Mouse (Mus musculus): ENCODE measurements around the gene Aurkb. TPM values are rescaled to one million over a fixed set of nuclear protein-coding genes. Genes with fewer than 3 reads are reported as not detected.
A peak's percentile ranks its signal among the peaks of the same experiment; 100 is the strongest.

Aurkb gene
- total and polyA plus RNA-seq, 2 experiments from 2014 or later = 12.5 to 13.9 TPM

DNA sequence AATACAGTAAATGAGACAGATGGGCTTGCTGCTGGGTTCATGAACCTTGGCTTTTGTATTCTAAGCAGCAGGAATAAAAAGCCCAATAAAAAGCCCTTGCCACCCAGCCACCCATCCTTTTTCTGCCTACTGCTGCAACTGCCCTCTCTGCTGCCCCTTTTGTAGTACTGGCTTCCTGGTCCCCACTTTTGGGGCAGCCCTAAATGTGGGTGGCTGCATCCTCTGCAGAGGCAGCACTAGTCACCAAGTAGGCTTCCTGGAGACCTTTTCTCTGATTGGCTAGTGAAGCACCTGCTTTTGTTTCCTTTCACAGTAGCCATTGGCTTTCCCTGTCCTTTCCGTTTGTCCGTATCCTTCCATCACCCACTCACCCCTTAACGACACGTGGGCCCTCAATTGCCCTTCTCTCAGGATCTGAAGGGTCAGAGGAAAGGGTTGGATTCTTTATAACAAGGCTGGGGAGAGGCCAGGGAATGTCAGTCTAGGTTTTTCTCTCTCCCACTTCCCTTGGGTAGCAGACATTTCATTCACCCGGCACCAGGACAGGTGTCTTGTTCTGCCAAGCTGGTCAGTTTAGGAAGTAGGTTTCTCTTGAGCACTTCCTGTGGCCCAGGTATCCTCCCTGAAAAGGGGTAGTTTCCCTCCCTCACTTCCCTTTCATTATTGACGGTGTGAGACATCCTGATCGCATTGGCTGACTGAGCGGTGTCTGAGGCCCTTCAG is 52.8 kb downstream of the Aurkb start:
- ATAC-seq = no peak
- WGBS = 17% methylated on average over 8 of the region's 8 CpGs

DNA sequence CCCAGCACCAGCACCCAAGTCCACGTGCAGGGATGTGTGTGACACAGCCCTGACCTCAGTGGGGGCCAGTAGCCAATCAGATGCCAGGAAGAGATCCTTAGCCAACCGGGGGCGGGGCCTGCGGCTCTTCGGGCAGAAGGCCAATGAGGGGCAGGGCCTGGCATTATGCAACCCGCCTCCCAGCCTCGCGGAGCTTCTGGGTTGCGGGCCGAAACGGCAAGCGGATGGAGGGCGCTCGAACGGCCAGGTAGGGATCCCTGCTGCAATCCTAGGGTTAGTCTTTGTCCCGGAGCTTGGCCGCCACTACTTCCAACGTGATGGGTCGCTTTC is 53.3 kb downstream of the Aurkb start:
- DNase-seq = peak; percentile 91
- no peak for ATAC-seq
- peak overlapping the region; percentile 69 for H3K9ac ChIP-seq
- no peaks in the 10 kb centered on the region for H3K27me3 ChIP-seq (ENCODE audit: insufficient read depth, low read length)
- peak overlapping the region; percentile 88 for H3K27ac ChIP-seq (ENCODE audit: low read depth, low read length)
- peaks cover 27% of the 10 kb centered on the region for H3K4me1 ChIP-seq (ENCODE audit: insufficient read depth)
- H3K9me3 ChIP-seq (ENCODE audit: low read length) = no peaks in the 10 kb centered on the region
- H3K4me3 ChIP-seq (ENCODE audit: low read depth, low read length) = peak overlapping the region; percentile 58
- no peak for TF ChIP-seq CTCF (IDR thresholded peaks at IDR 0.05; ENCODE audit: low read depth)
- WGBS = 2% methylated on average over 19 of the region's 19 CpGs
- peaks cover 32% of the 10 kb centered on the region for H3K36me3 ChIP-seq (ENCODE audit: insufficient read depth)
- H3K4me2 ChIP-seq (ENCODE audit: low read depth) = peak overlapping the region; percentile 87

More for the DNA sequence above, 52.8 kb downstream of the Aurkb start:
- Histone ChIP-seq H3K9me3 (ENCODE audit: low read length) (no peaks in the 10 kb centered on the region), H3K4me3 (ENCODE audit: low read depth, low read length) (peak overlapping the region; percentile 58), H3K36me3 (ENCODE audit: insufficient read depth) (peaks cover 27% of the 10 kb centered on the region), H3K9ac (peak overlapping the region; percentile 69; the same call in 1 of the 2 replicates), H3K27me3 (ENCODE audit: insufficient read depth, low read length) (no peaks in the 10 kb centered on the region), H3K4me1 (ENCODE audit: insufficient read depth) (peaks cover 27% of the 10 kb centered on the region), H3K4me2 (ENCODE audit: low read depth) (peak overlapping the region; percentile 87), H3K27ac (ENCODE audit: low read depth, low read length) (peak overlapping the region; percentile 88)
- no peak for TF ChIP-seq CTCF (IDR thresholded peaks at IDR 0.05; ENCODE audit: low read depth)
- no peak for DNase-seq

- WGBS = under 1% methylated on average over 22 of the region's 22 CpGs
- H3K9me3 ChIP-seq (ENCODE audit: low read length) = no peaks in the 10 kb centered on the region
- H3K4me3 ChIP-seq (ENCODE audit: low read depth, low read length) = peak overlapping the region; percentile 58
- H3K36me3 ChIP-seq (ENCODE audit: insufficient read depth) = peaks cover 38% of the 10 kb centered on the region
- H3K4me2 ChIP-seq (ENCODE audit: low read depth) = peak overlapping the region; percentile 87
- DNase-seq (peak; percentile 74), ATAC-seq (no peak)
- H3K9ac ChIP-seq = peak overlapping the region; percentile 69
- no peak for TF ChIP-seq CTCF (IDR thresholded peaks at IDR 0.05; ENCODE audit: low read depth)
- no peaks in the 10 kb centered on the region for H3K27me3 ChIP-seq (ENCODE audit: insufficient read depth, low read length)
- peaks cover 25% of the 10 kb centered on the region for H3K4me1 ChIP-seq (ENCODE audit: insufficient read depth)
- H3K27ac ChIP-seq (ENCODE audit: low read depth, low read length) = peak overlapping the region; percentile 88
Measured at GRCm38 (mm10) chr11:69099177-69099914, 53.9 kb downstream of the Aurkb start.

- H3K4me1 ChIP-seq (ENCODE audit: insufficient read depth) = peaks cover 23% of the 10 kb centered on the region
- 5% methylated on average over 23 of the region's 23 CpGs for WGBS
Measured at GRCm38 (mm10) chr11:69099915-69100345, 54.5 kb downstream of the Aurkb start.

DNA sequence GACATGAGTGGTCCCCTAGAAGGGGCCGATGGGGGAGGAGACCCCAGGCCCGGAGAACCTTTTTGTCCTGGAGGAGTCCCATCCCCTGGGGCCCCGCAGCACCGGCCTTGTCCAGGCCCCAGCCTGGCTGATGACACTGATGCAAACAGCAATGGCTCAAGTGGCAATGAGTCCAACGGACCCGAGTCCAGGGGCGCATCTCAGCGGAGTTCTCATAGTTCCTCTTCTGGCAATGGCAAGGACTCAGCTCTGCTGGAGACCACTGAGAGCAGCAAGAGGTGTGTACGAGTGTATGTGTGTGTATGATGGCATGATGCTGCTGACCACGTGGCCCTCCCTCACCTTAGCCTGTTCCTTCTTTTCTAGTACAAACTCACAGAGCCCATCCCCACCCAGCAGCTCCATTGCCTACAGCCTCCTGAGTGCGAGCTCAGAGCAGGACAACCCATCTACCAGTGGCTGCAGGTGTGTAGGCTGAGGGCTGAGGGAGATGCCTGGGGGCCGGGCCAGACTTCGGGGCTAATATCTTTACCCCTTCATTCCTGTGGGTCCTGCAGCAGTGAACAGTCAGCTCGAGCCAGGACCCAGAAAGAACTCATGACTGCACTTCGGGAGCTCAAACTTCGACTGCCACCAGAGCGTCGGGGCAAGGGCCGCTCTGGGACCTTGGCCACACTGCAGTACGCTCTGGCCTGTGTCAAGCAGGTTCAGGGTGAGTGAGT is 55.4 kb downstream of the Aurkb start:
- no peak for ATAC-seq
- peak overlapping the region; percentile 87 for H3K4me2 ChIP-seq (ENCODE audit: low read depth)
- DNase-seq = no peak
- 0 out of 2 replicates have a peak overlapping the region, but pooled peaks have one; percentile 88 for H3K27ac ChIP-seq (ENCODE audit: low read depth, low read length)
- H3K27me3 ChIP-seq (ENCODE audit: insufficient read depth, low read length) = no peaks in the 10 kb centered on the region
- no peaks in the 10 kb centered on the region for H3K9me3 ChIP-seq (ENCODE audit: low read length)
- TF ChIP-seq CTCF (IDR thresholded peaks at IDR 0.05; ENCODE audit: low read depth) = no peak
- H3K9ac ChIP-seq = peak overlapping the region; percentile 69; the same call in 1 of the 2 replicates
- H3K4me3 ChIP-seq (ENCODE audit: low read depth, low read length) = peak overlapping the region; percentile 58
- 92% methylated on average over 20 of the region's 20 CpGs for WGBS
- peaks cover 53% of the 10 kb centered on the region for H3K36me3 ChIP-seq (ENCODE audit: insufficient read depth)
- peaks cover 20% of the 10 kb centered on the region for H3K4me1 ChIP-seq (ENCODE audit: insufficient read depth)

More at GRCm38 (mm10) chr11:69099915-69100345, 54.5 kb downstream of the Aurkb start:
- DNase-seq (peak; percentile 94), ATAC-seq (peak; percentile 66)
- H3K9me3 ChIP-seq (ENCODE audit: low read length) = no peaks in the 10 kb centered on the region
- peak overlapping the region; percentile 88 for H3K27ac ChIP-seq (ENCODE audit: low read depth, low read length)
- H3K9ac ChIP-seq = peak overlapping the region; percentile 69
- H3K36me3 ChIP-seq (ENCODE audit: insufficient read depth) = peaks cover 44% of the 10 kb centered on the region
- H3K4me2 ChIP-seq (ENCODE audit: low read depth) = peak overlapping the region; percentile 87
- peak overlapping the region; percentile 58 for H3K4me3 ChIP-seq (ENCODE audit: low read depth, low read length)
- no peaks in the 10 kb centered on the region for H3K27me3 ChIP-seq (ENCODE audit: insufficient read depth, low read length)
- TF ChIP-seq CTCF (IDR thresholded peaks at IDR 0.05; ENCODE audit: low read depth) = peak; percentile 45

Other genes with a start within 250 kb of the Aurkb start
- 87.7 and 91.7 TPM in 2 replicates for gene Ndel1, start 173.8 kb upstream of the Aurkb start, total RNA-seq (2014; rRNA removed)
- 111 and 113 TPM in 2 replicates for gene Ndel1, start 173.8 kb upstream of the Aurkb start, polyA plus RNA-seq (2015; fragmentation: Nextera tagmentation; extraction: Ambion mirVana)
- gene Rnf222, start 157.1 kb upstream of the Aurkb start, total RNA-seq (2014; rRNA removed) = 0.24 TPM in 1 of 2 replicates, not detected in the other
- not detected in 2 replicates for gene Rnf222, start 157.1 kb upstream of the Aurkb start, polyA plus RNA-seq (2015; fragmentation: Nextera tagmentation; extraction: Ambion mirVana)
- gene Rpl26, start 144.1 kb upstream of the Aurkb start, total RNA-seq (2014; rRNA removed) = 1,229 and 1,850 TPM in 2 replicates
- 585 and 820 TPM in 2 replicates for gene Rpl26, start 144.1 kb upstream of the Aurkb start, polyA plus RNA-seq (2015; fragmentation: Nextera tagmentation; extraction: Ambion mirVana)
- 0.77 and 2.0 TPM in 2 replicates for gene Odf4, start 118.6 kb upstream of the Aurkb start, total RNA-seq (2014; rRNA removed)
- 0.42 TPM in 1 of 2 replicates, not detected in the other for gene Odf4, start 118.6 kb upstream of the Aurkb start, polyA plus RNA-seq (2015; fragmentation: Nextera tagmentation; extraction: Ambion mirVana)
- 12.0 and 13.8 TPM in 2 replicates for gene Arhgef15, start 88.2 kb upstream of the Aurkb start, total RNA-seq (2014; rRNA removed)
- gene Arhgef15, start 88.2 kb upstream of the Aurkb start, polyA plus RNA-seq (2015; fragmentation: Nextera tagmentation; extraction: Ambion mirVana) = 9.6 and 17.8 TPM in 2 replicates
- gene Slc25a35, start 77.5 kb upstream of the Aurkb start, total RNA-seq (2014; rRNA removed) = 1.3 and 1.4 TPM in 2 replicates
- gene Slc25a35, start 77.5 kb upstream of the Aurkb start, polyA plus RNA-seq (2015; fragmentation: Nextera tagmentation; extraction: Ambion mirVana) = 1.3 and 1.4 TPM in 2 replicates
- gene Rangrf, start 70.5 kb upstream of the Aurkb start, total RNA-seq (2014; rRNA removed) = 21.7 and 28.9 TPM in 2 replicates
- gene Rangrf, start 70.5 kb upstream of the Aurkb start, polyA plus RNA-seq (2015; fragmentation: Nextera tagmentation; extraction: Ambion mirVana) = 23.7 and 25.6 TPM in 2 replicates
- 22.9 and 29.7 TPM in 2 replicates for gene Pfas, start 37.2 kb upstream of the Aurkb start, total RNA-seq (2014; rRNA removed)
- 9.8 and 14.2 TPM in 2 replicates for gene Pfas, start 37.2 kb upstream of the Aurkb start, polyA plus RNA-seq (2015; fragmentation: Nextera tagmentation; extraction: Ambion mirVana)
- gene Ctc1, start 29.7 kb upstream of the Aurkb start, total RNA-seq (2014; rRNA removed) = 51.0 and 63.6 TPM in 2 replicates
- gene Ctc1, start 29.7 kb upstream of the Aurkb start, polyA plus RNA-seq (2015; fragmentation: Nextera tagmentation; extraction: Ambion mirVana) = 41.0 and 47.1 TPM in 2 replicates
- gene Borcs6, start 14.1 kb downstream of the Aurkb start, total RNA-seq (2014; rRNA removed) = 32.8 and 33.7 TPM in 2 replicates
- 20.9 and 21.7 TPM in 2 replicates for gene Borcs6, start 14.1 kb downstream of the Aurkb start, polyA plus RNA-seq (2015; fragmentation: Nextera tagmentation; extraction: Ambion mirVana)
- 32.7 and 45.6 TPM in 2 replicates for gene Tmem107, start 25.2 kb downstream of the Aurkb start, total RNA-seq (2014; rRNA removed)
- gene Tmem107, start 25.2 kb downstream of the Aurkb start, polyA plus RNA-seq (2015; fragmentation: Nextera tagmentation; extraction: Ambion mirVana) = 35.3 and 41.7 TPM in 2 replicates
- gene Vamp2, start 42.8 kb downstream of the Aurkb start, total RNA-seq (2014; rRNA removed) = 76.8 and 104 TPM in 2 replicates
- 500 and 554 TPM in 2 replicates for gene Vamp2, start 42.8 kb downstream of the Aurkb start, polyA plus RNA-seq (2015; fragmentation: Nextera tagmentation; extraction: Ambion mirVana)
- gene Per1, start 49.6 kb downstream of the Aurkb start, total RNA-seq (2014; rRNA removed) = 16.5 and 38.3 TPM in 2 replicates
- gene Per1, start 49.6 kb downstream of the Aurkb start, polyA plus RNA-seq (2015; fragmentation: Nextera tagmentation; extraction: Ambion mirVana) = 15.2 and 16.7 TPM in 2 replicates
- 1.2 and 1.6 TPM in 2 replicates for gene Hes7, start 74.8 kb downstream of the Aurkb start, total RNA-seq (2014; rRNA removed)
- gene Hes7, start 74.8 kb downstream of the Aurkb start, polyA plus RNA-seq (2015; fragmentation: Nextera tagmentation; extraction: Ambion mirVana) = 1.1 and 1.3 TPM in 2 replicates
- 0.23 and 0.62 TPM in 2 replicates for gene 9130213A22Rik, start 76.9 kb downstream of the Aurkb start, total RNA-seq (2014; rRNA removed)
- gene 9130213A22Rik, start 76.9 kb downstream of the Aurkb start, polyA plus RNA-seq (2015; fragmentation: Nextera tagmentation; extraction: Ambion mirVana) = 0.58 and 0.69 TPM in 2 replicates
- 10.0 and 11.6 TPM in 2 replicates for gene Aloxe3, start 80.2 kb downstream of the Aurkb start, total RNA-seq (2014; rRNA removed)
- 8.5 and 14.9 TPM in 2 replicates for gene Aloxe3, start 80.2 kb downstream of the Aurkb start, polyA plus RNA-seq (2015; fragmentation: Nextera tagmentation; extraction: Ambion mirVana)
- gene Alox12b, start 111.3 kb downstream of the Aurkb start, total RNA-seq (2014; rRNA removed) = 0.19 and 0.38 TPM in 2 replicates
- 0.15 and 0.46 TPM in 2 replicates for gene Alox12b, start 111.3 kb downstream of the Aurkb start, polyA plus RNA-seq (2015; fragmentation: Nextera tagmentation; extraction: Ambion mirVana)
- gene Alox8, start 152.2 kb downstream of the Aurkb start, total RNA-seq (2014; rRNA removed) = 1.2 and 1.7 TPM in 2 replicates
- 0.34 and 0.54 TPM in 2 replicates for gene Alox8, start 152.2 kb downstream of the Aurkb start, polyA plus RNA-seq (2015; fragmentation: Nextera tagmentation; extraction: Ambion mirVana)
- gene Gucy2e, start 191.4 kb downstream of the Aurkb start, total RNA-seq (2014; rRNA removed) = 0.67 and 0.77 TPM in 2 replicates
- gene Gucy2e, start 191.4 kb downstream of the Aurkb start, polyA plus RNA-seq (2015; fragmentation: Nextera tagmentation; extraction: Ambion mirVana) = 0.60 and 0.85 TPM in 2 replicates

All from forebrain, postnatal 0 days (tissue).